Mouse (Mus musculus) stomach, postnatal 0 days (tissue): ENCODE measurements at regions not wholly inside any gene's neighbourhood (a gene's known extent, or its start where the extent isn't known, plus 50 kb on each side); places are given as distances from the start of the nearest gene placed in this dataset.

Experiments used
- CTCF ChIP-seq: IDR thresholded peaks from 2 replicates; pipeline ENCODE4 v1.5.1; 2016; ENCODE audit warnings: antibody characterized with exemption, low read depth, mild to moderate bottlenecking, moderate library complexity
- EP300 ChIP-seq: optimal IDR thresholded peaks from 2 replicates; pipeline ENCODE3; 2016; ENCODE audit warnings: antibody characterized with exemption

DNA sequence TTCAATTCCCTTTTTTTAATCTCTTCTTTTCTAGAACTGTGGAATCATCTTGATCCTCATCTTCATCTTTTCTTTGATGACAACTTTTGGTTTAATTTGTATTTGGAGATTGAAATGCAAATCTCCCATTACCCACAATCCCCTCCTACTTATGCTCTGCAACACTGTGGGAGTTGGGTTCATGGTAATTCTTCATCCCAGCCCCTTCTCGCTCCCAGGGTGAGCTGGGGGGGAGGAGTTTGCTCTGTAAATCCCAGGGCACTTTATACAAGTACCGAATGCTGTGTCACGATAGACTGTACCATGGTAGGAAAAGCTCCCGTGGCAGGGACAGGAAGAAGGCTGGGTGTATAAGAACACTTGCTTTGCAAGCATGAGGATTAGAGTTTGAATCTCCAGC, 193.8 kb downstream of the Uaca start:
- TF ChIP-seq CTCF (no peak), EP300 (no peak)
